Mouse (Mus musculus): ENCODE results near the gene Trim25. TPM values are rescaled to one million over a fixed set of nuclear protein-coding genes. Genes with fewer than 3 reads are reported as not detected.
A peak's percentile ranks its signal among the peaks of the same experiment; 100 is the strongest.

Gene Trim25
- total RNA-seq, 4 experiments from 2014 or later = 3.3 to 7.3 (median 4.7) TPM

GRCm38 (mm10) chr11:89061362-89061761 is 62.2 kb downstream of the Trim25 start:
- no peak for DNase-seq (ENCODE audit: low spot score in 2 of 2)

- DNase-seq (ENCODE audit: low spot score in 2 of 2) = no peak
Measured at GRCm38 (mm10) chr11:89064312-89064711, 65.1 kb downstream of the Trim25 start.

GRCm38 (mm10) chr11:89065297-89065696 is 66.1 kb downstream of the Trim25 start:
- no peak for DNase-seq (ENCODE audit: low spot score in 2 of 2)

- DNase-seq (ENCODE audit: low spot score in 2 of 2) = no peak
Measured at GRCm38 (mm10) chr11:89066126-89066525, 67.0 kb downstream of the Trim25 start.

- DNase-seq (ENCODE audit: low spot score in 2 of 2) = no peak
Measured at GRCm38 (mm10) chr11:89066750-89067149, 67.6 kb downstream of the Trim25 start, which contains the start of gene Dgke. Gene Dgke (minus strand): TSS chr11:89066850.

- DNase-seq (ENCODE audit: low spot score in 2 of 2) = no peak
Measured at GRCm38 (mm10) chr11:89067301-89067822, 68.2 kb downstream of the Trim25 start.

GRCm38 (mm10) chr11:89067871-89068490 is 68.8 kb downstream of the Trim25 start:
- DNase-seq (ENCODE audit: low spot score in 2 of 2) = no peak

- no peak for DNase-seq (ENCODE audit: low spot score in 2 of 2)
Measured at GRCm38 (mm10) chr11:89068649-89069048, 69.5 kb downstream of the Trim25 start.

GRCm38 (mm10) chr11:89069303-89069702 is 70.1 kb downstream of the Trim25 start:
- peak in 1 of 2 experiments; percentile 56 for DNase-seq (ENCODE audit: low spot score in 2 of 2)

Other genes starting within 250 kb of the Trim25 start
- 10 to 100 TPM; 40.5 to 44.8 (median 41.6) TPM for gene Akap1, start 134.8 kb upstream of the Trim25 start, total RNA-seq (2022)
- gene Scpep1, start 43.9 kb upstream of the Trim25 start, total RNA-seq (2022) = 10 to 100 TPM; 15.8 to 24.7 (median 19.9) TPM
- not detected for gene Elobl, start 32.4 kb upstream of the Trim25 start, total RNA-seq (2022)
- 10 to 100 TPM; 17.6 to 22.5 (median 19.0) TPM for gene Coil, start 29.1 kb upstream of the Trim25 start, total RNA-seq (2022)
- gene Dgke, start 67.5 kb downstream of the Trim25 start, total RNA-seq (2022) = 10 to 100 TPM; 45.9 to 51.3 (median 47.0) TPM
- gene Gm525, start 74.5 kb downstream of the Trim25 start, total RNA-seq (2022) = not detected

All from layer of hippocampus, adult 8-10 months (tissue).